Mouse (Mus musculus): ENCODE data around the gene Drc3. TPM values are rescaled to one million over a fixed set of nuclear protein-coding genes. Genes with fewer than 3 reads are reported as not detected.
"Not testable (repeated sequence)": the region's sequence is repeated elsewhere in the genome, so short reads cannot be mapped to it uniquely, and the experiment has no call there.

Drc3 gene
- polyA plus RNA-seq, 1 experiment from 2014 or later, result 2.3 TPM

- WGBS, result 89% methylated on average over 1 of the region's 1 CpGs
- Histone ChIP-seq H3K27ac (ENCODE audit: poor library complexity, severe bottlenecking) (no peak overlapping the region), H3K27me3 (replicated peaks) (no peaks in the 10 kb centered on the region), H3K36me3 (peaks cover 38% of the 10 kb centered on the region), H3K4me2 (no peak overlapping the region), H3K9ac (no peak overlapping the region), H3K4me1 (replicated peaks) (no peaks in the 10 kb centered on the region; the same call in 1 of the 2 replicates), H3K9me3 (replicated peaks) (no peaks in the 10 kb centered on the region), H3K4me3 (no peak overlapping the region)
- ATAC-seq (ENCODE audit: insufficient number of reproducible peaks, low FRiP score), result no peak
These were observed 73.3 kb downstream of the Drc3 start for GRCm38 (mm10) chr11:60426417-60426816.

DNA sequence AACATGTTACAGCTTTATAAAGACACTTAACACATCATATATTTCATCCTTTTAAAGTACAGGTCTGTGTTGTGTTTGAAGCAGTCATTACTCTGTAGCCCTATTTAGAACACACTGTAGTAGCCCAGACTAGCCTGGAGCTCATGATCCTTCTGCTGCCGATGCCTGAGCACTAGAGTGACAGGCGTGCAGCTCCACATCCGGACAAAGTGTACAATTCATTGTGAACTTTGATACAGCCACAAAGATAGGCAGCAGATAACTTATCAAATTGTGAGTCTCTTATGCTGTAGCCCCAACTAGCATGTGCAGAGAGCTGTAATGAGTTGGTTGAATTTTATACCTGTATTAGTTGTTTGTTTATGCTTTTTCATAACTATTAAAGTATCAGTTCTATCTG, 74.5 kb downstream of the Drc3 start:
- Histone ChIP-seq H3K27ac (ENCODE audit: poor library complexity, severe bottlenecking) (no peak overlapping the region), H3K36me3 (peaks cover 46% of the 10 kb centered on the region), H3K4me1 (replicated peaks) (no peaks in the 10 kb centered on the region; the same call in 1 of the 2 replicates), H3K4me2 (no peak overlapping the region), H3K4me3 (no peak overlapping the region), H3K9ac (no peak overlapping the region), H3K27me3 (replicated peaks) (no peaks in the 10 kb centered on the region), H3K9me3 (replicated peaks) (no peaks in the 10 kb centered on the region)
- WGBS, result 81% methylated on average over 3 of the region's 3 CpGs
- no peak for ATAC-seq (ENCODE audit: insufficient number of reproducible peaks, low FRiP score)

DNA sequence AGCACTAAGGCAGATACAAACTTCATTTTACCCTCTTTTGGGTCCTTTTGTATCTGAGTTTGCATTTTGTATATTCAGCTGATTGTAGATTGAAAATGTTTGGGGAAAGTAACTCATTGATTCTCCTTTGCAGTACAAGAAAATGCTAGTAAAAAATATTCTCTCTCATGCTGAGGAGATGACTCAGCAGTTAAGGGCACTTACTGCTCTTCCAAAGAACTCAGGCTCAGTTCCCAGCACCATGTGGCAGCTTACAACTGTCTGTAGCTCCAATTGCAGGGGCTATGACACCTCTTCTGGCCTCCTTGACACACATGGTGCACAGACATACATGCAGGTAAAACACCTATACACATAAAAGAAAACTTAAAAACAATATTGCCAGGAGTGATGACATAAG, 80.4 kb downstream of the Drc3 start:
- Histone ChIP-seq H3K4me1 (replicated peaks) (no peaks in the 10 kb centered on the region), H3K9ac (no peak overlapping the region), H3K27me3 (replicated peaks) (no peaks in the 10 kb centered on the region), H3K27ac (ENCODE audit: poor library complexity, severe bottlenecking) (no peak overlapping the region), H3K4me3 (no peak overlapping the region), H3K36me3 (peaks cover 71% of the 10 kb centered on the region), H3K4me2 (no peak overlapping the region), H3K9me3 (replicated peaks) (no peaks in the 10 kb centered on the region)
- no peak for ATAC-seq (ENCODE audit: insufficient number of reproducible peaks, low FRiP score)

GRCm38 (mm10) chr11:60435133-60435532, 82.0 kb downstream of the Drc3 start:
- H3K36me3 ChIP-seq, result peaks cover 70% of the 10 kb centered on the region
- WGBS, result 89% methylated on average over 1 of the region's 1 CpGs
- H3K27ac ChIP-seq (ENCODE audit: poor library complexity, severe bottlenecking), result no peak overlapping the region
- H3K4me1 ChIP-seq (replicated peaks), result no peaks in the 10 kb centered on the region
- H3K4me2 ChIP-seq, result no peak overlapping the region
- no peaks in the 10 kb centered on the region for H3K9me3 ChIP-seq (replicated peaks)
- H3K9ac ChIP-seq, result no peak overlapping the region
- no peak for ATAC-seq (ENCODE audit: insufficient number of reproducible peaks, low FRiP score)
- H3K27me3 ChIP-seq (replicated peaks), result no peaks in the 10 kb centered on the region
- H3K4me3 ChIP-seq, result no peak overlapping the region

GRCm38 (mm10) chr11:60436618-60437017, 83.5 kb downstream of the Drc3 start:
- Histone ChIP-seq H3K9me3 (replicated peaks) (no peaks in the 10 kb centered on the region), H3K27ac (ENCODE audit: poor library complexity, severe bottlenecking) (no peak overlapping the region), H3K4me3 (no peak overlapping the region), H3K36me3 (peaks cover 70% of the 10 kb centered on the region), H3K4me1 (replicated peaks) (no peaks in the 10 kb centered on the region), H3K4me2 (no peak overlapping the region), H3K27me3 (replicated peaks) (no peaks in the 10 kb centered on the region), H3K9ac (no peak overlapping the region)
- 80% methylated on average over 3 of the region's 3 CpGs for WGBS
- no peak for ATAC-seq (ENCODE audit: insufficient number of reproducible peaks, low FRiP score)

GRCm38 (mm10) chr11:60439621-60440020, 86.5 kb downstream of the Drc3 start:
- H3K9ac ChIP-seq; H3K4me2 ChIP-seq; H3K4me3 ChIP-seq; ATAC-seq (ENCODE audit: insufficient number of reproducible peaks, low FRiP score); H3K27me3 ChIP-seq (replicated peaks); H3K9me3 ChIP-seq (replicated peaks); H3K4me1 ChIP-seq (replicated peaks); H3K27ac ChIP-seq (ENCODE audit: poor library complexity, severe bottlenecking): not testable (repeated sequence)
- peaks cover 71% of the 10 kb centered on the region for H3K36me3 ChIP-seq
- 27% methylated on average over 1 of the region's 1 CpGs for WGBS

DNA sequence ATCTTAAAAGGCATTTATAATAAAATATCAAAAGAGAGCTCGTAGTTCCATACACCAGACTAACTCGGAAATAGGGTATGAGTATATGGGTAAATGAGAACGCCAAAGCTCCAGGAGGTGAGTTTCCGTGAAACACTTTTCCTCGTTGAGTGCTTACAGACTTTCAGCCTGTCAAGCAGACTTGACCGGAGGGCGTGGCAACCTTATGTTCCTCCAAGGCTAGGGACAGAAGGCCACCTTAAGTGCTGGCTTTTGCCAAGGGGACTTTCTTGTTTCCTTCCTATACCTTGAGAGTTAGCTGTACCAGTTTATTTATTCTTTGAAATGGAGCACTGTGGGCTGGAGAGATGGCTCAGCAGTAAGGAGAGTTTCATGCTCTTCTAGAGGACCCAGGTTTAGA, 87.0 kb downstream of the Drc3 start:
- H3K4me1 ChIP-seq (replicated peaks), result no peaks in the 10 kb centered on the region
- 50% methylated on average over 7 of the region's 7 CpGs for WGBS
- no peak overlapping the region for H3K9ac ChIP-seq
- H3K27me3 ChIP-seq (replicated peaks), result no peaks in the 10 kb centered on the region
- no peak overlapping the region for H3K4me3 ChIP-seq
- no peak overlapping the region for H3K4me2 ChIP-seq
- H3K36me3 ChIP-seq, result peaks cover 67% of the 10 kb centered on the region
- no peak overlapping the region for H3K27ac ChIP-seq (ENCODE audit: poor library complexity, severe bottlenecking)
- ATAC-seq (ENCODE audit: insufficient number of reproducible peaks, low FRiP score), result no peak
- H3K9me3 ChIP-seq (replicated peaks), result no peaks in the 10 kb centered on the region

DNA sequence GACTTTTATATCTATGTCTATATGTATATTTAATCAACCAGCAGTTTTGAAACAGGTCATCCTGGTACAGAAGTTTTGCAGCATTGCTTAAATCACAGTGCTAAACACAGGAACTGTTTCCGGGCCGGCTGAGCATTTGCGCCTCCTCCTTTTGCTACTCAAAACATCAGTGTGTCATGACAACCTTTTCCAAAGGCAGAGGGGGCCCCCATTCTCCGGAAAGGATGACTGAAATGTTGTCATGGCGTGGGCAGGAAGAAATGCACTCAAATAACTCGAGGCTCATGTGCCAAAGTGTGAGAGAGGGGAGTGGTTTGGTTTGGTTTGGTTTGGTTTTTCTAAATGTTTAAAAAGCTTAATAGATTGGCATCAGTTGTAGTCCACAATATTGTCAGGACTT, 89.8 kb downstream of the Drc3 start:
- Histone ChIP-seq H3K4me1 (replicated peaks) (no peaks in the 10 kb centered on the region), H3K36me3 (peaks cover 47% of the 10 kb centered on the region), H3K9me3 (replicated peaks) (no peaks in the 10 kb centered on the region), H3K4me2 (no peak overlapping the region), H3K27ac (ENCODE audit: poor library complexity, severe bottlenecking) (no peak overlapping the region), H3K27me3 (replicated peaks) (no peaks in the 10 kb centered on the region), H3K4me3 (no peak overlapping the region), H3K9ac (no peak overlapping the region)
- WGBS, result 85% methylated on average over 6 of the region's 6 CpGs
- no peak for ATAC-seq (ENCODE audit: insufficient number of reproducible peaks, low FRiP score)

Other genes starting within 250 kb of the Drc3 start
- 22.2 and 29.9 TPM in 2 replicates for gene Rai1, start 248.3 kb upstream of the Drc3 start, polyA plus RNA-seq (2016; fragmentation: Nextera tagmentation; extraction: Ambion mirVana)
- gene Srebf1, start 130.7 kb upstream of the Drc3 start, polyA plus RNA-seq (2016; fragmentation: Nextera tagmentation; extraction: Ambion mirVana), result 39.7 and 41.1 TPM in 2 replicates
- 28.9 and 32.1 TPM in 2 replicates for gene Tom1l2, start 424 bp upstream of the Drc3 start, polyA plus RNA-seq (2016; fragmentation: Nextera tagmentation; extraction: Ambion mirVana)
- 21.6 and 22.9 TPM in 2 replicates for gene Gid4, start 63.8 kb downstream of the Drc3 start, polyA plus RNA-seq (2016; fragmentation: Nextera tagmentation; extraction: Ambion mirVana)
- gene Atpaf2, start 65.1 kb downstream of the Drc3 start, polyA plus RNA-seq (2016; fragmentation: Nextera tagmentation; extraction: Ambion mirVana), result 47.2 and 50.5 TPM in 2 replicates
- gene Drg2, start 101.3 kb downstream of the Drc3 start, polyA plus RNA-seq (2016; fragmentation: Nextera tagmentation; extraction: Ambion mirVana), result 67.1 and 69.4 TPM in 2 replicates
- gene Myo15, start 116.0 kb downstream of the Drc3 start, polyA plus RNA-seq (2016; fragmentation: Nextera tagmentation; extraction: Ambion mirVana), result 0.04 and 0.15 TPM in 2 replicates
- 41.8 and 44.6 TPM in 2 replicates for gene Alkbh5, start 183.1 kb downstream of the Drc3 start, polyA plus RNA-seq (2016; fragmentation: Nextera tagmentation; extraction: Ambion mirVana)

Data from heart, embryonic 12.5 days (tissue).